ENCODE assay signal across 24 mouse cellular contexts in the genomic region with DNA sequence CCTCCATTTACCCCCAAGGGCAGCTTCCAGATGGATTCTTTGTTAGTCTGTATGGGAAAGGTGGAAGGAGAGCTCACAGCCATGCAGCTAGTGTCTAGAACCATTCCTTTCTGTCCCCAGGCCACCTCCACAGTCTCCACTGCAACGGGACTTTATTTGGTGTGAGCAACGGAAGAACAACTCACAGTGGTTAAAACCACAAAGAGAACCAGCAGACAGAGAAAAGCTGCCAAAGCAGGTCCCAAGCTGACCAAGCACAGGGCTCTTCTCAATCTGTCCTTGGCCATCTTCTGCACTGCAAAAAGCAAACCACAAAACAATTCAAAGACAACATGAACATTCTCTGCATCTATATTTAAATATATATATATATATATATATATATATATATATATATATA.
DNase-seq lines count a peak whose midpoint lies in the region; ATAC-seq lines count a peak whose summit lies in the region.
"Had no signal": no experiment of that assay in that cellular context is flagged by ENCODE, and none has a peak within 500 bp of the region (broad histone marks: within the 10 kb centered on the region; RNA-seq: fewer than 3 reads in every experiment).

No protein-coding gene starts in this region.

- DNase-seq in heart, adult 11 months, result peak; percentile 24
- peak; percentile 23 for DNase-seq in 3134 (ENCODE audit: extremely low read depth, insufficient read length, low spot score)
- DNase-seq in 416B (ENCODE audit: low read depth), result peak; percentile 89
- no peak for DNase-seq in gastrocnemius, adult 18-20 months (ENCODE audit: low spot score)
- DNase-seq in embryo, embryonic 11 days, result no peak
- DNase-seq in forebrain, embryonic 14.5 days (ENCODE audit: low spot score), result no peak
- DNase-seq: adrenal gland, adult 2 months; adrenal gland, adult 8-10 months; adrenal gland, postnatal 10 days; adrenal gland, postnatal 14 days; adrenal gland, postnatal 25 days; adrenal gland, postnatal 36 days; B cell, adult 2 months; cerebellum, adult 11 months; cerebellum, adult 11-12 months; cerebellum, adult 18-20 months; cerebellum, adult 2 months had no signal

- no peaks in the 10 kb centered on the region; the same call in 1 of the 2 replicates for H3K27me3 ChIP-seq in heart, embryonic 12.5 days (replicated peaks)
- H3K27me3 ChIP-seq in forebrain, embryonic 14.5 days (replicated peaks; ENCODE audit: control insufficient read depth, insufficient read depth, low read length), result no peaks in the 10 kb centered on the region
- H3K27me3 ChIP-seq: CH12.LX, Patski had no signal

- ATAC-seq in heart, embryonic 12.5 days (ENCODE audit: insufficient number of reproducible peaks, low FRiP score), result no peak
- ATAC-seq in common myeloid progenitor, adult 5-6 weeks (replicated peaks; ENCODE audit: low read depth, poor library complexity, severe bottlenecking), result peak; percentile 72
- no peak for ATAC-seq in forebrain, embryonic 14.5 days
- ATAC-seq: activated CD4-positive, CD25-positive, alpha-beta regulatory T cell, adult 4 months; CD4-positive, CD25-positive, alpha-beta regulatory T cell, adult 4 months; Patski had no signal

- H3K9me3 ChIP-seq in heart, embryonic 12.5 days (replicated peaks), result no peaks in the 10 kb centered on the region
- H3K9me3 ChIP-seq in forebrain, embryonic 14.5 days (replicated peaks; ENCODE audit: control insufficient read depth, low read length), result no peaks in the 10 kb centered on the region
- H3K9me3 ChIP-seq: G1E had no signal

- no peak overlapping the region for H3K4me3 ChIP-seq in heart, embryonic 12.5 days
- H3K4me3 ChIP-seq in forebrain, embryonic 14.5 days (ENCODE audit: low read depth, low read length), result no peak overlapping the region

- WGBS in heart, embryonic 12.5 days, result 82% methylated on average over 2 of the region's 2 CpGs
- 89% methylated on average over 2 of the region's 2 CpGs for WGBS in forebrain, embryonic 14.5 days

- H3K27ac ChIP-seq in heart, embryonic 12.5 days (ENCODE audit: poor library complexity, severe bottlenecking), result no peak overlapping the region
- H3K27ac ChIP-seq in forebrain, embryonic 14.5 days (ENCODE audit: low read depth, low read length), result no peak overlapping the region

- H3K36me3 ChIP-seq in heart, embryonic 12.5 days, result no peaks in the 10 kb centered on the region
- no peaks in the 10 kb centered on the region for H3K36me3 ChIP-seq in forebrain, embryonic 14.5 days (ENCODE audit: control insufficient read depth, insufficient read depth, low read length)
- H3K36me3 ChIP-seq: G1E had no signal

- H3K4me2 ChIP-seq in heart, embryonic 12.5 days, result no peak overlapping the region
- no peak overlapping the region for H3K4me2 ChIP-seq in forebrain, embryonic 14.5 days (ENCODE audit: low read length)

- H3K9ac ChIP-seq in heart, embryonic 12.5 days, result no peak overlapping the region
- no peak overlapping the region for H3K9ac ChIP-seq in forebrain, embryonic 14.5 days (ENCODE audit: low read length)

- no peaks in the 10 kb centered on the region for H3K4me1 ChIP-seq in heart, embryonic 12.5 days (replicated peaks)
- H3K4me1 ChIP-seq in forebrain, embryonic 14.5 days (ENCODE audit: control insufficient read depth, insufficient read depth, low read length), result no peaks in the 10 kb centered on the region

Comparison
In these comparisons a context has a peak if more than half of its experiments do, and no peak if none do; other contexts are left out.
1. DNase-seq: peak in heart, adult 11 months (single experiment), 3134 (single experiment) and 416B (single experiment); none in gastrocnemius, adult 18-20 months (single experiment), embryo, embryonic 11 days (single experiment) and forebrain, embryonic 14.5 days (single experiment).